Mouse (Mus musculus): ENCODE measurements around the gene Klf7. TPM values are rescaled to one million over a fixed set of nuclear protein-coding genes. Genes with fewer than 3 reads are reported as not detected.

The Klf7 gene
- polyA plus RNA-seq, 1 experiment: 6.9 TPM

GRCm38 (mm10) chr1:64035087-64035791, 86.8 kb downstream of the Klf7 start:
- Histone ChIP-seq H3K4me3 (ENCODE audit: insufficient read depth, low read depth, low read length) (no peak overlapping the region), H3K4me1 (ENCODE audit: control insufficient read depth, insufficient read depth, low read length) (peaks cover 9% of the 10 kb centered on the region), H3K36me3 (ENCODE audit: control insufficient read depth, insufficient read depth, low read length) (peaks cover 2% of the 10 kb centered on the region; the same call in 1 of the 2 replicates), H3K27me3 (replicated peaks; ENCODE audit: control insufficient read depth, insufficient read depth, low read length) (no peaks in the 10 kb centered on the region), H3K27ac (ENCODE audit: insufficient read depth, low read depth, low read length) (peak overlapping the region; percentile 83)
- WGBS: 65% methylated on average over 15 of the region's 15 CpGs
- no peak for TF ChIP-seq POLR2A (IDR thresholded peaks at IDR 0.05; ENCODE audit: low read depth, low read length)
- TF ChIP-seq CTCF (conservative IDR thresholded peaks at IDR 0.05; ENCODE audit: insufficient read depth, insufficient read length, low read depth, low read length): no peak
- DNase-seq: peak; percentile 72

DNA sequence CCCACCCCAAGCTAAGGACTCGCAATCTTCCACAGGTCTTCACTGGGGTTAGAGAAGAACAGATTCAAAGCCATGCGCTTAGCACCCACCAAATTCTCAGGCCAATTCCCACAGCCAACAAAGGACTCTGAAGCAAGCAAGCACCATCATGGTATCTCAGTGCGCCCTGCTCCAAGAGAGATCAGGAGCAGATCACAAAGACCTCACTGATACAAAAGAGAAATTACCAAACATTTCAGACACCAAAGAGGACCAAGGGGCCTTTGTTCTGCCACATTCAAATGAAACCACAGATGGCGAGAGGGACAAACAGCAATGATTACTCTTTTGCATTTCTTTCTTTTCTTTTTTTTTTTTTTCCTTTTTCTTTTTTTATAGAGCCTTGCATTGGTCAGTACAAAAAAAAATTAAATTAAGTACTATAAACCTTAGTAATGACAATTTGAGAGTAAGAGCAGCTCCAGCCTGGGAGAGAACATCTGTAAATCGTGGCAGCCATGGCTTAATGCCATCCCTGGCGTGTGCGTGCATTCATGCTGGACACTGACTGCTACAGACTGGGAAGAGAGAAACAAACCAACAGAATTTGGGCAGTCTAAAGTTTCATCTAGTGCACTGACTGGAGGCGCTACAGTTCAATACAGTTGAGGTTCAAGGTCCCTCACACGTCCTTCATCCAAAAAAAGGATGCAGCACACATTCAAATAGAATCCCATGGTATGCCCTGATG, 89.4 kb downstream of the Klf7 start:
- no peak for DNase-seq
- Histone ChIP-seq H3K27ac (ENCODE audit: insufficient read depth, low read depth, low read length) (no peak overlapping the region), H3K4me3 (ENCODE audit: insufficient read depth, low read depth, low read length) (no peak overlapping the region), H3K4me1 (ENCODE audit: control insufficient read depth, insufficient read depth, low read length) (peaks cover 9% of the 10 kb centered on the region), H3K36me3 (ENCODE audit: control insufficient read depth, insufficient read depth, low read length) (peaks cover 2% of the 10 kb centered on the region; the same call in 1 of the 2 replicates), H3K27me3 (replicated peaks; ENCODE audit: control insufficient read depth, insufficient read depth, low read length) (no peaks in the 10 kb centered on the region)
- TF ChIP-seq POLR2A (IDR thresholded peaks at IDR 0.05; ENCODE audit: low read depth, low read length) (no peak), CTCF (conservative IDR thresholded peaks at IDR 0.05; ENCODE audit: insufficient read depth, insufficient read length, low read depth, low read length) (no peak)
- 97% methylated on average over 9 of the region's 9 CpGs for WGBS

GRCm38 (mm10) chr1:64021986-64022385, 100.1 kb downstream of the Klf7 start:
- WGBS: 86% methylated on average over 3 of the region's 3 CpGs
- no peak overlapping the region for H3K27ac ChIP-seq (ENCODE audit: insufficient read depth, low read depth, low read length)
- no peak overlapping the region for H3K4me3 ChIP-seq (ENCODE audit: insufficient read depth, low read depth, low read length)
- H3K4me1 ChIP-seq (ENCODE audit: control insufficient read depth, insufficient read depth, low read length): 0 out of 2 replicates have a peak, but pooled peaks cover 8% of the 10 kb centered on the region
- no peak for DNase-seq
- H3K36me3 ChIP-seq (ENCODE audit: control insufficient read depth, insufficient read depth, low read length): no peaks in the 10 kb centered on the region
- TF ChIP-seq CTCF (conservative IDR thresholded peaks at IDR 0.05; ENCODE audit: insufficient read depth, insufficient read length, low read depth, low read length) (no peak), POLR2A (IDR thresholded peaks at IDR 0.05; ENCODE audit: low read depth, low read length) (no peak)
- no peaks in the 10 kb centered on the region for H3K27me3 ChIP-seq (replicated peaks; ENCODE audit: control insufficient read depth, insufficient read depth, low read length)

DNA sequence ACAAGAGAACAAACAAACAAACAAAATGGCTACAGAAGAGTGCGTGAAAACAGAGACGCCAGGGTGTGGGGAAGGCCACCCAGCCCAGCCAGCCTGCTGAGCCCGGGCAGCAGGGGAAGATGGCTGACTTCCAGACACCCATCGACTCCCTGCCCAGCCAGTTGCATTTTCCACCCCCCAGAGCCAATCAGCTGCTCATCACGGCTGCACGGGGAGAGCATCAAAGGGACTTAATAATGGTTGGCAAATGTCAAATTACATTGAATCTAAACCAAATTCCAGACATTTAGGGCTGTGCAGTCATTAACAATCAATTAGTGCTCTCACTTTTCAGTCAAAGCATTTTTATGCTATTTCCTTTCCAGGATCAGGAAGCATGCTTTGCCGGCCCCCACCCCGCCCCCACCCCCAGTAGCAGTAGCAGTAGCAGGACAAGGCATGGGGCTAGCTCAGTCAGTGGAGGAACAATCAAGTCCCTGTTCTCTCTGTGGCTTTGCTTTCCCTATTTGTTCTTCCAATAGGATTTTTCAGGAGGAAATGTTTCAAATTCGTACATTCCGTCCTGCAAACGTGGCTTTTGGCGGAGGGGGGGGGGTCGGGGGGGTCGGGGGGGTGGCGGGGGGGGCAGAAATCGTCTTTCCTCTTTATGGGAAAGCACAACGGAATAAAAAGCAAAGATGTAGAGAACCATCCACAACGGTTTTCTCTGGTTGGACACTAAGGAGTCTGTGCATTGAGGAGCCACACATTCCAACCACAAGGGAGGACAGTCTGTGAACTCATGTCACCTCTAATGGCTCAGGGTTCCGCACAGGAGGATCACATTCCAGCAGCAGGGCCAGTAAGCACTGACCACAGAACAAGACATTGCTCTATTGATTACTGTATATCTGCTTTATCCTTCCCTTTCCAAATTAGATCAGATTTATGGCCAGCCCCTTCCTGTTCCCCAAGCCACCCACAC, 101.1 kb downstream of the Klf7 start:
- Histone ChIP-seq H3K4me3 (ENCODE audit: insufficient read depth, low read depth, low read length) (no peak overlapping the region), H3K4me1 (ENCODE audit: control insufficient read depth, insufficient read depth, low read length) (0 out of 2 replicates have a peak, but pooled peaks cover 8% of the 10 kb centered on the region), H3K27ac (ENCODE audit: insufficient read depth, low read depth, low read length) (peak overlapping the region; percentile 1), H3K27me3 (replicated peaks; ENCODE audit: control insufficient read depth, insufficient read depth, low read length) (no peaks in the 10 kb centered on the region), H3K36me3 (ENCODE audit: control insufficient read depth, insufficient read depth, low read length) (no peaks in the 10 kb centered on the region)
- DNase-seq: peak; percentile 40
- 11% methylated on average over 19 of the region's 19 CpGs for WGBS
- TF ChIP-seq POLR2A (IDR thresholded peaks at IDR 0.05; ENCODE audit: low read depth, low read length) (no peak), CTCF (conservative IDR thresholded peaks at IDR 0.05; ENCODE audit: insufficient read depth, insufficient read length, low read depth, low read length) (no peak)

GRCm38 (mm10) chr1:64019127-64019635, 102.9 kb downstream of the Klf7 start:
- Histone ChIP-seq H3K27ac (ENCODE audit: insufficient read depth, low read depth, low read length) (peak overlapping the region; percentile 93), H3K36me3 (ENCODE audit: control insufficient read depth, insufficient read depth, low read length) (no peaks in the 10 kb centered on the region), H3K27me3 (replicated peaks; ENCODE audit: control insufficient read depth, insufficient read depth, low read length) (no peaks in the 10 kb centered on the region), H3K4me3 (ENCODE audit: insufficient read depth, low read depth, low read length) (no peak overlapping the region), H3K4me1 (ENCODE audit: control insufficient read depth, insufficient read depth, low read length) (0 out of 2 replicates have a peak, but pooled peaks cover 8% of the 10 kb centered on the region)
- 59% methylated on average over 6 of the region's 6 CpGs for WGBS
- DNase-seq: peak; percentile 51
- TF ChIP-seq POLR2A (IDR thresholded peaks at IDR 0.05; ENCODE audit: low read depth, low read length) (no peak), CTCF (conservative IDR thresholded peaks at IDR 0.05; ENCODE audit: insufficient read depth, insufficient read length, low read depth, low read length) (no peak)

GRCm38 (mm10) chr1:64018466-64019077, 103.5 kb downstream of the Klf7 start:
- Histone ChIP-seq H3K27me3 (replicated peaks; ENCODE audit: control insufficient read depth, insufficient read depth, low read length) (no peaks in the 10 kb centered on the region), H3K4me1 (ENCODE audit: control insufficient read depth, insufficient read depth, low read length) (0 out of 2 replicates have a peak, but pooled peaks cover 8% of the 10 kb centered on the region), H3K27ac (ENCODE audit: insufficient read depth, low read depth, low read length) (peak overlapping the region; percentile 93), H3K36me3 (ENCODE audit: control insufficient read depth, insufficient read depth, low read length) (no peaks in the 10 kb centered on the region), H3K4me3 (ENCODE audit: insufficient read depth, low read depth, low read length) (no peak overlapping the region)
- 36% methylated on average over 16 of the region's 16 CpGs for WGBS
- DNase-seq: peak; percentile 77
- TF ChIP-seq CTCF (conservative IDR thresholded peaks at IDR 0.05; ENCODE audit: insufficient read depth, insufficient read length, low read depth, low read length) (no peak), POLR2A (IDR thresholded peaks at IDR 0.05; ENCODE audit: low read depth, low read length) (no peak)

Data from kidney, adult 2 months (tissue).